Mouse (Mus musculus) stomach, embryonic 15.5 days (tissue): Measurements from ENCODE around the gene Cbx7. TPM values are rescaled to one million over a fixed set of nuclear protein-coding genes. Genes with fewer than 3 reads are reported as not detected.

ENCODE experiments used
- ATAC-seq: fragments of 200-750 bp; cut with Nextera tagmentation; 2 replicates; pipeline ENCODE4 v1.8.0; 2017; ENCODE audit warnings: low read depth, moderate number of reproducible peaks, moderate TSS enrichment; ENCODE audit not compliant: insufficient read depth, low FRiP score
- H3K27ac ChIP-seq: fragments of 300-500 bp; sonication (generic); 2 replicates; pipeline ENCODE4 v1.5.1; 2015; ENCODE audit warnings: mild to moderate bottlenecking, inconsistent platforms
- H3K27me3 ChIP-seq: fragments of 300-500 bp; sonication (generic); replicated peaks from 2 replicates; pipeline ENCODE4 v1.6.1; 2015; ENCODE audit warnings: inconsistent platforms
- H3K36me3 ChIP-seq: fragments of 300-500 bp; sonication (generic); 2 replicates; pipeline ENCODE4 v1.6.1; 2015; ENCODE audit warnings: inconsistent platforms
- H3K4me1 ChIP-seq: fragments of 300-500 bp; sonication (generic); 2 replicates; pipeline ENCODE4 v1.6.1; 2015; ENCODE audit warnings: inconsistent platforms
- H3K4me2 ChIP-seq: fragments of 300-500 bp; sonication (generic); 2 replicates; pipeline ENCODE4 v1.6.1; 2015; ENCODE audit warnings: mild to moderate bottlenecking, inconsistent platforms
- H3K4me3 ChIP-seq: fragments of 300-500 bp; sonication (generic); replicated peaks from 2 replicates; pipeline ENCODE4 v1.5.1; 2015; ENCODE audit warnings: inconsistent platforms
- H3K9ac ChIP-seq: fragments of 300-500 bp; sonication (generic); 2 replicates; pipeline ENCODE4 v1.6.1; 2015; ENCODE audit warnings: inconsistent platforms
- H3K9me3 ChIP-seq: fragments of 300-500 bp; sonication (generic); 2 replicates; pipeline ENCODE4 v1.6.1; 2016; ENCODE audit warnings: inconsistent platforms
- WGBS: fragments of 180-500 bp; shearing (Covaris S2); methylation state at CpG from one replicate; pipeline ENCODE4 v1.1.7; 2015; 5-methylcytosine and 5-hydroxymethylcytosine counted together
- polyA plus RNA-seq: library from polyadenylated mRNA; unstranded; fragments of >200 nt; fragmentation: Nextera tagmentation; extraction: Ambion mirVana; gene quantifications from 2 replicates; pipeline ENCODE4 v1.2.1, GENCODE M21; 2015

The Cbx7 gene
- polyA plus RNA-seq, 1 experiment from 2014 or later: 4.9 TPM

GRCm38 (mm10) chr15:79961366-79961921 lies 9.5 kb downstream of the Cbx7 start:
- Histone ChIP-seq H3K4me3 (no peak overlapping the region), H3K4me2 (no peak overlapping the region), H3K36me3 (no peaks in the 10 kb centered on the region), H3K9ac (no peak overlapping the region), H3K27ac (no peak overlapping the region), H3K4me1 (no peaks in the 10 kb centered on the region), H3K27me3 (no peaks in the 10 kb centered on the region), H3K9me3 (no peaks in the 10 kb centered on the region)
- peak; percentile 44; the same call in 1 of the 2 replicates for ATAC-seq
- WGBS: 58% methylated on average over 9 of the region's 9 CpGs

DNA sequence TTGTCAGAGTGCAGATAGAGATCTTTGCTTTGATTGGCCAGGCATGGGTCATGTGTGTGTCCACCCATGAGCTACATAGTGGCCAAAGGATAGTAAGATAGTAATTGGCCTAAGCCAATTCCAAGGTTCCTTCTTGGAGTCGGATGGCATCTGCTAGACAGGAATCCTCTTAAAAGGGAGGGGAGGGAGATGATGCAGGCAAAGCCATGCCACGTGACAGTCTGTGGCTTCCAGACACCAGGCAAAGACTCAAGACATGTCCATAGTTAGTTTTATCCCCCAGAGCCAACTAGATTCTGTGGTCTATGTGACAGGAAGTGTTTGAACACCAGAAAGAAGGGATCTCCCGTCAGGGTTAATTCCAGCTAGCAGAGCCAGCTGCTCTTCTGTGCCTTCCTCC lies 12.5 kb downstream of the Cbx7 start:
- no peaks in the 10 kb centered on the region for H3K4me1 ChIP-seq
- H3K9ac ChIP-seq: no peak overlapping the region
- 50% methylated on average over 3 of the region's 3 CpGs for WGBS
- H3K9me3 ChIP-seq: no peaks in the 10 kb centered on the region
- no peak for ATAC-seq
- no peaks in the 10 kb centered on the region for H3K36me3 ChIP-seq
- no peak overlapping the region for H3K4me2 ChIP-seq
- H3K27me3 ChIP-seq: no peaks in the 10 kb centered on the region
- no peak overlapping the region for H3K27ac ChIP-seq
- H3K4me3 ChIP-seq: no peak overlapping the region

- Histone ChIP-seq H3K36me3 (no peaks in the 10 kb centered on the region), H3K9ac (no peak overlapping the region), H3K4me3 (no peak overlapping the region), H3K9me3 (no peaks in the 10 kb centered on the region), H3K4me1 (peaks cover 13% of the 10 kb centered on the region; the same call in 1 of the 2 replicates), H3K4me2 (no peak overlapping the region), H3K27ac (no peak overlapping the region), H3K27me3 (no peaks in the 10 kb centered on the region)
- ATAC-seq: no peak
- WGBS: 65% methylated on average over 8 of the region's 8 CpGs
These were observed 14.4 kb downstream of the Cbx7 start for GRCm38 (mm10) chr15:79956559-79956958.

- Histone ChIP-seq H3K9me3 (no peaks in the 10 kb centered on the region), H3K4me2 (no peak overlapping the region), H3K9ac (no peak overlapping the region), H3K4me3 (no peak overlapping the region), H3K27me3 (no peaks in the 10 kb centered on the region), H3K27ac (no peak overlapping the region), H3K4me1 (peaks cover 35% of the 10 kb centered on the region), H3K36me3 (no peaks in the 10 kb centered on the region)
- ATAC-seq: no peak
- 66% methylated on average over 7 of the region's 7 CpGs for WGBS
These were observed 17.4 kb downstream of the Cbx7 start for GRCm38 (mm10) chr15:79953470-79953869.

GRCm38 (mm10) chr15:79952504-79953231 lies 18.3 kb downstream of the Cbx7 start:
- ATAC-seq: no peak
- Histone ChIP-seq H3K36me3 (no peaks in the 10 kb centered on the region), H3K9ac (no peak overlapping the region), H3K27ac (peak overlapping the region; percentile 38; the same call in 1 of the 2 replicates), H3K4me2 (no peak overlapping the region), H3K4me3 (no peak overlapping the region), H3K4me1 (peaks cover 35% of the 10 kb centered on the region), H3K27me3 (no peaks in the 10 kb centered on the region), H3K9me3 (no peaks in the 10 kb centered on the region)
- 44% methylated on average over 11 of the region's 11 CpGs for WGBS

DNA sequence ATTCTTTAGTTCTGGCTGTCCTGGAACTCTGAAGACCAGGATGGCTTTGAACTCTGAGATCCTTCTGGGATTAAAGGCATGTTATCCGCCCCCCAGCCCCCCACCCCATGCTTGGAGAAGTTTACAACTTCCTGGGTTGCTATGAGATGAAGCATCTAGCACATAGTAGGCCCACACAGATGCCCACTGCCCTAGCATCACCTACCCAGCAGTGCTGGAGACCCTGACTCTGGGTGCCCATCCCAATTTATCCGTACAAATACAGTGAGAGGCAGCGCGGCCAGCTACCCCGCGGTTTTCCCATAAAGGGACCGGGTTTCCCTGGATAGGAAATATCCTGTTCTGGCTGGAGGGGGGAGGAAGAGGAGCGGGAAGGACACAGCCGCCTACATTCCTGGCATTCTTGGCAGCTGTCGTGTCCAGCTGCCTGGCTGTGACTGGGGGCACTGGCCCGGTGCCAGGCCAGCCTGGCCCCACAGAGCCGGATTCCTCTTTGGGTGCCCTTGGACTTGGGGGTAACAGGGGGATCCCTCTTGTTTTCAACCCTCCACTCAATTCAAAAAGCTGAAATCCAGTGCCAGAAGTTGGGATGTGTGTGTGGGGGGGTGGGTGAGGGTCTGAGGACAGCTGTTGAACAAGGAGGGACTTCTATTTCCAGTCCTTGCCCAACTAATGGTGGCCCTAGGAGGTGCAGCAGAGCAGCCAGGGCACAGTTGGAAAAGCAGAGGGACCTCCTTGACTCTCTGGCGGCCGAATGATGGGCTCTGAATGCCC lies 19.0 kb downstream of the Cbx7 start:
- H3K4me2 ChIP-seq: peak overlapping the region; percentile 5; the same call in 1 of the 2 replicates
- WGBS: 43% methylated on average over 14 of the region's 14 CpGs

GRCm38 (mm10) chr15:79951226-79951625 lies 19.7 kb downstream of the Cbx7 start:
- ATAC-seq: no peak
- 63% methylated on average over 6 of the region's 6 CpGs for WGBS
- no peaks in the 10 kb centered on the region for H3K9me3 ChIP-seq
- H3K4me2 ChIP-seq: no peak overlapping the region; the same call in 1 of the 2 replicates
- H3K27ac ChIP-seq: peak overlapping the region; percentile 38; the same call in 1 of the 2 replicates
- no peaks in the 10 kb centered on the region for H3K27me3 ChIP-seq
- H3K9ac ChIP-seq: no peak overlapping the region
- H3K4me1 ChIP-seq: peaks cover 35% of the 10 kb centered on the region
- H3K36me3 ChIP-seq: no peaks in the 10 kb centered on the region
- H3K4me3 ChIP-seq: no peak overlapping the region

More for the DNA sequence above, 19.0 kb downstream of the Cbx7 start:
- Histone ChIP-seq H3K9me3 (no peaks in the 10 kb centered on the region), H3K9ac (no peak overlapping the region), H3K4me3 (no peak overlapping the region), H3K4me1 (peaks cover 35% of the 10 kb centered on the region), H3K36me3 (no peaks in the 10 kb centered on the region), H3K27ac (peak overlapping the region; percentile 38; the same call in 1 of the 2 replicates), H3K27me3 (no peaks in the 10 kb centered on the region)
- ATAC-seq: no peak

DNA sequence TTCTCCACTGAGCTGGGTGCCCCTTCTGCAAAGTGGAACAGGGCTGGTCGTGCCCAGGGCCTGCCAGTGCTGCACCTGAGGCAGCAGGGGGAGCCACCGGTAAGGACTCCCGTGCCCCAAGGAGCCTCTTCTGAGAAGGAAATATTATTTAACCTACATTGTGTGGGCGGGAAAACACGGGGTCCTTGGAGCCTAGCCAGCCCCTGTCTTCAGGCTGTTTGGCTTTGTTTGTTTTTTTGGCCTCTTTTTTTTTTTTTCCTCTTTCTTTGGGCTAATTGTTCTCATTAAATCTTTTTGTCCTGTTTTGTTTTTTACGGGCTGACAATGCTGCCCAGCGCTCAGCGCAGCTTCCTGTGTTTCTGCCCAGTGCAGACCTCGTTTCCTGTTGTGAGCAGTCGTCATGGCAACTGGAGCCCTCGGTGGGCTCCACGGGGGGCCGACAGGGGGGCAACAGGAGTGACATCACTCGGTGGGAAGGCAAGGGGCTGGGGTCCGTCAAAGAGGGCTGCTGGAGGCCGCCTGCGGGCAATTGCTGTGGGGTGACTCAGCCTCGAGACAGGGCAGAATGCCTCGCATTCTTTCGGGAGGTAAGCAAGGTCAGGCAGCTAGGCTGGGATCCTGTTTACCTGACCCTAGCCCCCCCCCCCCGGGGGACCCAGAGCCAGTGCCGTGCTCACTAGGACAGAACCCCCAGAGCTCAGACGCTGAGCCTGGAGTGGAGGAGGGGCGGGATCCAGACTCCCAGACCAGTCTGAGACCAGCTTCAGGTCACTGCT lies 20.5 kb downstream of the Cbx7 start:
- ATAC-seq: peak; percentile 37; the same call in 1 of the 2 replicates
- H3K27me3 ChIP-seq: no peaks in the 10 kb centered on the region
- WGBS: 2% methylated on average over 24 of the region's 24 CpGs
- H3K9ac ChIP-seq: peak overlapping the region; percentile 16; the same call in 1 of the 2 replicates
- H3K4me3 ChIP-seq: peak overlapping the region; percentile 37
- peak overlapping the region; percentile 38; the same call in 1 of the 2 replicates for H3K27ac ChIP-seq
- no peaks in the 10 kb centered on the region for H3K9me3 ChIP-seq
- H3K4me2 ChIP-seq: peak overlapping the region; percentile 71
- H3K36me3 ChIP-seq: no peaks in the 10 kb centered on the region
- H3K4me1 ChIP-seq: peaks cover 35% of the 10 kb centered on the region

DNA sequence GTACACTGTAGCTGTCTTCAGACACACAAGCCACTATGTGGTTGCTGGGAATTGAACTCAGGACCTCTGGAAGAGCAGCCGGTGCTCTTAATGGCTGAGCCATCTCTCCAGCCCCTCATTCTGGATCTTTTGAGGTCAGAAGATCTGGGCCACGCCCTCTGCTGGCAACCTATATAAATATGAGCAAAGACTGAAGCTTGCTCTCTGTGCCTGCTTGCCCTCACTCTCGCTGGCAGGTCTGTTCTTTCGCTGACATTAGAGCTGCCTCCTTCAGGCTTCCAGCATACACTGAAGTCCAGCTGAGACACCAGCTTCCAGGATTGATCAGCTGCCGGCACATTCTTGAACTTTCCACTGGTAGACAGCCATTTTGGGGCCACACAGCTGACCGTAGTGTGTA lies 23.2 kb downstream of the Cbx7 start:
- Histone ChIP-seq H3K9me3 (no peaks in the 10 kb centered on the region), H3K4me3 (no peak overlapping the region), H3K27ac (no peak overlapping the region), H3K9ac (no peak overlapping the region), H3K27me3 (no peaks in the 10 kb centered on the region), H3K36me3 (no peaks in the 10 kb centered on the region), H3K4me2 (no peak overlapping the region), H3K4me1 (peaks cover 32% of the 10 kb centered on the region)
- 63% methylated on average over 6 of the region's 6 CpGs for WGBS
- ATAC-seq: no peak

GRCm38 (mm10) chr15:79946790-79947189 lies 24.1 kb downstream of the Cbx7 start:
- Histone ChIP-seq H3K27ac (no peak overlapping the region), H3K4me3 (no peak overlapping the region), H3K36me3 (no peaks in the 10 kb centered on the region), H3K27me3 (no peaks in the 10 kb centered on the region), H3K4me1 (peaks cover 24% of the 10 kb centered on the region), H3K9ac (no peak overlapping the region), H3K4me2 (no peak overlapping the region), H3K9me3 (no peaks in the 10 kb centered on the region)
- ATAC-seq: no peak
- WGBS: 70% methylated on average over 9 of the region's 9 CpGs

- no peaks in the 10 kb centered on the region for H3K9me3 ChIP-seq
- no peak overlapping the region for H3K27ac ChIP-seq
- H3K4me1 ChIP-seq: peaks cover 17% of the 10 kb centered on the region
- WGBS: 12% methylated on average over 4 of the region's 4 CpGs
- H3K4me3 ChIP-seq: no peak overlapping the region
- no peaks in the 10 kb centered on the region for H3K36me3 ChIP-seq
- H3K9ac ChIP-seq: no peak overlapping the region
- peak; percentile 72 for ATAC-seq
- H3K4me2 ChIP-seq: no peak overlapping the region
- no peaks in the 10 kb centered on the region for H3K27me3 ChIP-seq
These were observed 24.9 kb downstream of the Cbx7 start for GRCm38 (mm10) chr15:79946022-79946421.
